11 mouse cellular contexts compared by ENCODE assay signal in the genomic region with DNA sequence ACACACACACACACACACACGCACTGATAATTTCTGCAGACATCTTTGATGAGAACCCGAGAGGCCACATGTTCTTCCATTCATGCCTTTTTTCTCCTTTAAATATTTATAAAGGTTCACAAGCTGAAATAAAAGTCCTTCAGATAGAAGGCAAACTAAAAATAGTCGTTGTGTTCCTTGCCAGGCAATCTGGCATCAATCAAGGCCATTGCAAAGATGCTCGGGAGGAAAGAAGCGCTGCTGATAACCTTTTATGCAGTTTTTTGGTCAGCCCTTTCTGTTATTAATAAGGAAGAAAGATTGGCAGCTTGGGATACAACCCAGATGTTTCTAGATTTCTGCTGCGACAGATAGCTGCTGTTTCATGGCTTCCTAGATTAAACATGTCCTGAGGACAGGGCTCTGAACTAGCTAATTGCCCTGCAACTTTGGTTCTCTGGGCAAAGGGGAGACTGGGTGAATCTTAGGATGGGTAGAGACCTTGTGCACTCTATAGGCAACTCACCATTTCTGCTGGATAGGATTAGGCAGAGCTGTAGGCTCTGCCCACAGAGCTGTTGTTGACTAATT.
DNase-seq lines count a peak whose midpoint lies in the region; ATAC-seq and TF ChIP-seq lines count a peak whose summit lies in the region.
"Had no signal": no experiment of that assay in that cellular context is flagged by ENCODE, and none has a peak within 500 bp of the region (broad histone marks: within the 10 kb centered on the region; RNA-seq: fewer than 3 reads in every experiment).

No protein-coding gene starts in this region.

- H3K4me1 ChIP-seq in forebrain, postnatal 0 days (ENCODE audit: insufficient read depth) = no peaks in the 10 kb centered on the region
- no peaks in the 10 kb centered on the region for H3K4me1 ChIP-seq in forebrain, embryonic 11.5 days (replicated peaks; ENCODE audit: control insufficient read depth, insufficient read depth, low read length)
- H3K4me1 ChIP-seq in liver, postnatal 0 days (ENCODE audit: insufficient read depth) = no peaks in the 10 kb centered on the region
- H3K4me1 ChIP-seq in hindbrain, embryonic 10.5 days (replicated peaks) = no peaks in the 10 kb centered on the region
- H3K4me1 ChIP-seq in hindbrain, postnatal 0 days (ENCODE audit: insufficient read depth, low read length) = no peaks in the 10 kb centered on the region
- H3K4me1 ChIP-seq: hindbrain, embryonic 12.5 days; liver, embryonic 12.5 days had no signal

- no peaks in the 10 kb centered on the region for H3K36me3 ChIP-seq in forebrain, postnatal 0 days (ENCODE audit: insufficient read depth)
- no peaks in the 10 kb centered on the region for H3K36me3 ChIP-seq in forebrain, embryonic 11.5 days (ENCODE audit: control insufficient read depth, insufficient read depth, low read length)
- no peaks in the 10 kb centered on the region for H3K36me3 ChIP-seq in liver, postnatal 0 days (replicated peaks; ENCODE audit: insufficient read depth, low read length)
- no peaks in the 10 kb centered on the region for H3K36me3 ChIP-seq in hindbrain, embryonic 10.5 days
- H3K36me3 ChIP-seq in hindbrain, postnatal 0 days (ENCODE audit: insufficient read depth, low read length) = no peaks in the 10 kb centered on the region
- H3K36me3 ChIP-seq: hindbrain, embryonic 12.5 days; liver, embryonic 12.5 days had no signal

- ATAC-seq in forebrain, postnatal 0 days = no peak
- no peak for ATAC-seq in forebrain, embryonic 11.5 days (replicated peaks; ENCODE audit: low FRiP score)
- no peak for ATAC-seq in liver, postnatal 0 days
- ATAC-seq in hindbrain, postnatal 0 days = no peak
- ATAC-seq: liver, embryonic 12.5 days had no signal

- H3K4me2 ChIP-seq in forebrain, postnatal 0 days (ENCODE audit: low read depth) = no peak overlapping the region
- H3K4me2 ChIP-seq in forebrain, embryonic 11.5 days (ENCODE audit: low read depth, low read length, severe bottlenecking) = no peak overlapping the region
- no peak overlapping the region for H3K4me2 ChIP-seq in liver, postnatal 0 days (ENCODE audit: low read depth, low read length)
- no peak overlapping the region for H3K4me2 ChIP-seq in hindbrain, postnatal 0 days (ENCODE audit: low read depth, low read length)
- H3K4me2 ChIP-seq: hindbrain, embryonic 12.5 days; liver, embryonic 12.5 days had no signal

- DNase-seq in forebrain, postnatal 0 days = peak; percentile 29
- DNase-seq in forebrain, embryonic 11.5 days (ENCODE audit: low spot score) = no peak
- DNase-seq in liver, postnatal 0 days = no peak
- no peak for DNase-seq in liver
- peak; percentile 16 for DNase-seq in adrenal gland, adult 8-10 months
- peak; percentile 26 for DNase-seq in kidney, postnatal 14 days
- no peak for DNase-seq in hindbrain, embryonic 10.5 days (ENCODE audit: low spot score)
- no peak for DNase-seq in hindbrain, postnatal 0 days (ENCODE audit: low spot score)

- 0 out of 2 replicates have a peak, but pooled peaks have one; percentile 20 for TF ChIP-seq EP300 in liver, postnatal 0 days (IDR thresholded peaks at IDR 0.05; ENCODE audit: low read depth)

- no peak for TF ChIP-seq CTCF in forebrain, postnatal 0 days (IDR thresholded peaks at IDR 0.05; ENCODE audit: low read depth)
- no peak for TF ChIP-seq CTCF in liver, postnatal 0 days (IDR thresholded peaks at IDR 0.05; ENCODE audit: low read depth)
- TF ChIP-seq CTCF in hindbrain, postnatal 0 days (IDR thresholded peaks at IDR 0.05; ENCODE audit: low read depth) = no peak

- H3K9ac ChIP-seq in forebrain, postnatal 0 days = no peak overlapping the region
- no peak overlapping the region for H3K9ac ChIP-seq in forebrain, embryonic 11.5 days (ENCODE audit: low read length)
- H3K9ac ChIP-seq in liver, postnatal 0 days (replicated peaks) = no peak overlapping the region
- H3K9ac ChIP-seq in hindbrain, postnatal 0 days (replicated peaks; ENCODE audit: low read length) = no peak overlapping the region
- H3K9ac ChIP-seq: hindbrain, embryonic 12.5 days; liver, embryonic 12.5 days had no signal

- H3K27ac ChIP-seq in forebrain, postnatal 0 days (ENCODE audit: low read depth, low read length) = no peak overlapping the region
- H3K27ac ChIP-seq in forebrain, embryonic 11.5 days (ENCODE audit: low read depth, low read length) = no peak overlapping the region
- H3K27ac ChIP-seq in liver, postnatal 0 days (ENCODE audit: low read depth) = no peak overlapping the region
- no peak overlapping the region for H3K27ac ChIP-seq in hindbrain, embryonic 10.5 days
- H3K27ac ChIP-seq in hindbrain, postnatal 0 days = no peak overlapping the region
- H3K27ac ChIP-seq: hindbrain, embryonic 12.5 days; liver, embryonic 12.5 days had no signal

- no peaks in the 10 kb centered on the region for H3K9me3 ChIP-seq in forebrain, postnatal 0 days (ENCODE audit: low read length)
- no peaks in the 10 kb centered on the region for H3K9me3 ChIP-seq in forebrain, embryonic 11.5 days (ENCODE audit: control insufficient read depth, low read length)
- no peaks in the 10 kb centered on the region for H3K9me3 ChIP-seq in liver, postnatal 0 days (ENCODE audit: low read length)
- no peaks in the 10 kb centered on the region for H3K9me3 ChIP-seq in hindbrain, embryonic 10.5 days
- no peaks in the 10 kb centered on the region for H3K9me3 ChIP-seq in hindbrain, postnatal 0 days (ENCODE audit: low read length)
- H3K9me3 ChIP-seq: hindbrain, embryonic 12.5 days; liver, embryonic 12.5 days had no signal

- H3K4me3 ChIP-seq in forebrain, postnatal 0 days (ENCODE audit: low read depth, low read length) = no peak overlapping the region
- no peak overlapping the region for H3K4me3 ChIP-seq in forebrain, embryonic 11.5 days (ENCODE audit: low read depth, low read length)
- H3K4me3 ChIP-seq in liver, postnatal 0 days (ENCODE audit: low read depth, low read length) = no peak overlapping the region
- H3K4me3 ChIP-seq in hindbrain, embryonic 10.5 days = no peak overlapping the region
- no peak overlapping the region for H3K4me3 ChIP-seq in hindbrain, postnatal 0 days (ENCODE audit: low read length)
- H3K4me3 ChIP-seq: erythroblast, embryonic 14.5 days; hindbrain, embryonic 12.5 days; liver, embryonic 12.5 days had no signal

- no peaks in the 10 kb centered on the region for H3K27me3 ChIP-seq in forebrain, postnatal 0 days (ENCODE audit: insufficient read depth, low read length)
- no peaks in the 10 kb centered on the region for H3K27me3 ChIP-seq in forebrain, embryonic 11.5 days (ENCODE audit: control insufficient read depth, insufficient read depth, low read length)
- H3K27me3 ChIP-seq in liver, postnatal 0 days (ENCODE audit: insufficient read depth, low read length) = no peaks in the 10 kb centered on the region
- no peaks in the 10 kb centered on the region for H3K27me3 ChIP-seq in hindbrain, embryonic 10.5 days (ENCODE audit: insufficient read depth, poor library complexity, severe bottlenecking)
- no peaks in the 10 kb centered on the region for H3K27me3 ChIP-seq in hindbrain, postnatal 0 days (ENCODE audit: insufficient read depth, low read length)
- H3K27me3 ChIP-seq: hindbrain, embryonic 12.5 days; liver, embryonic 12.5 days had no signal

- 60% methylated on average over 6 of the region's 6 CpGs for WGBS in forebrain, postnatal 0 days
- WGBS in forebrain, embryonic 11.5 days = 73% methylated on average over 6 of the region's 6 CpGs
- 71% methylated on average over 6 of the region's 6 CpGs for WGBS in liver, postnatal 0 days (ENCODE audit: insufficient replicate concordance)
- WGBS in hindbrain, embryonic 10.5 days = 71% methylated on average over 6 of the region's 6 CpGs
- WGBS in hindbrain, postnatal 0 days = 72% methylated on average over 6 of the region's 6 CpGs

Comparison
In these comparisons a context has a peak if more than half of its experiments do, and no peak if none do; other contexts are left out.
1. DNase-seq: peak in forebrain, postnatal 0 days (single experiment), adrenal gland, adult 8-10 months (single experiment) and kidney, postnatal 14 days (single experiment); none in forebrain, embryonic 11.5 days (single experiment), liver, postnatal 0 days (single experiment), liver (single experiment), hindbrain, embryonic 10.5 days (single experiment) and hindbrain, postnatal 0 days (single experiment).